ENCODE assay signal across 10 mouse cellular contexts in genomic region chr3:49093818-49094680, GRCm38 (mm10).
DNase-seq lines count a peak whose midpoint lies in the region; ATAC-seq and TF ChIP-seq lines count a peak whose summit lies in the region.
"Had no signal": no experiment of that assay in that cellular context is flagged by ENCODE, and none has a peak within 500 bp of the region (broad histone marks: within the 10 kb centered on the region; RNA-seq: fewer than 3 reads in every experiment).

No protein-coding gene starts in this region.

- no peaks in the 10 kb centered on the region for H3K9me3 ChIP-seq in ES-E14 (ENCODE audit: control insufficient read depth, insufficient read depth, low read depth, low read length)
- no peaks in the 10 kb centered on the region for H3K9me3 ChIP-seq in forebrain, embryonic 10.5 days
- H3K9me3 ChIP-seq: stomach, embryonic 15.5 days had no signal

- ATAC-seq in hematopoietic stem cell, adult 5-6 weeks (replicated peaks in 1 of 2; ENCODE audit: insufficient read depth in 1 of 2, low FRiP score in 2 of 2, low TSS enrichment in 1 of 2, low read depth in 1 of 2, poor library complexity in 2 of 2, severe bottlenecking in 2 of 2), result peak; percentile 58 to 90; a peak in 3 of 4 replicates
- no peak for ATAC-seq in activated CD4-positive, CD25-positive, alpha-beta regulatory T cell, adult 4 months

- no peaks in the 10 kb centered on the region for H3K4me1 ChIP-seq in ES-E14 (ENCODE audit: control insufficient read depth in 2 of 2, insufficient read depth in 2 of 2, low read length in 2 of 2, poor library complexity in 1 of 2)
- H3K4me1 ChIP-seq in forebrain, embryonic 10.5 days, result no peaks in the 10 kb centered on the region
- H3K4me1 ChIP-seq: stomach, embryonic 15.5 days had no signal

- no peaks in the 10 kb centered on the region for H3K36me3 ChIP-seq in ES-E14 (ENCODE audit: control insufficient read depth, insufficient read depth, low read length, poor library complexity, severe bottlenecking)
- no peaks in the 10 kb centered on the region for H3K36me3 ChIP-seq in forebrain, embryonic 10.5 days (replicated peaks)
- H3K36me3 ChIP-seq: stomach, embryonic 15.5 days had no signal

- no peak overlapping the region for H3K4me3 ChIP-seq in ES-E14 (ENCODE audit: insufficient read depth in 1 of 2, low read depth in 1 of 2, low read length in 2 of 2, poor library complexity in 1 of 2, severe bottlenecking in 1 of 2)
- no peak overlapping the region for H3K4me3 ChIP-seq in forebrain, embryonic 10.5 days
- H3K4me3 ChIP-seq: erythroblast, embryonic 14.5 days; stomach, embryonic 15.5 days had no signal

- WGBS in forebrain, embryonic 10.5 days, result 40% methylated on average over 11 of the region's 11 CpGs

- peaks cover 8% of the 10 kb centered on the region for H3K27me3 ChIP-seq in forebrain, embryonic 10.5 days (ENCODE audit: poor library complexity, severe bottlenecking)
- H3K27me3 ChIP-seq: stomach, embryonic 15.5 days had no signal

- no peak overlapping the region for H3K27ac ChIP-seq in ES-E14 (ENCODE audit: insufficient read depth, low read depth, low read length, poor library complexity, severe bottlenecking)
- no peak overlapping the region for H3K27ac ChIP-seq in forebrain, embryonic 10.5 days
- H3K27ac ChIP-seq: stomach, embryonic 15.5 days had no signal

- H3K9ac ChIP-seq in ES-E14 (ENCODE audit: insufficient read depth, low read depth, low read length, poor library complexity, severe bottlenecking), result no peak overlapping the region
- H3K9ac ChIP-seq: stomach, embryonic 15.5 days had no signal

- in situ Hi-C loops in ES-E14 (cut with MboI; ENCODE audit: low sequenced_read_pairs in 2 of 2, unreplicated experiment in 2 of 2), result no loop called here

- peak; percentile 28 for DNase-seq in ES-E14 (ENCODE audit: low read depth, low spot score)
- peak; percentile 64 for DNase-seq in brain, embryonic 18.5 days (ENCODE audit: low read depth, low spot score)
- peak; percentile 32 for DNase-seq in forebrain, embryonic 10.5 days (ENCODE audit: extremely low spot score, low spot score)
- DNase-seq in layer of hippocampus, adult 8-10 months (ENCODE audit: low spot score in 2 of 2), result peak; percentile 47 to 73
- peak; percentile 5 for DNase-seq in lung, postnatal 25 days (ENCODE audit: low spot score)
- peak; percentile 58 for DNase-seq in right cerebral cortex, postnatal 25 days

TF ChIP-seq in ES-E14, 5 proteins besides CTCF, POLR2A, EP300 and RAD21:
- TF ChIP-seq MAFK (IDR thresholded peaks at IDR 0.05; ENCODE audit: insufficient read depth, low read depth, low read length), result no peak
- TF ChIP-seq ZNF384 (IDR thresholded peaks at IDR 0.05; ENCODE audit: low read depth, low read length), result no peak
- TF ChIP-seq CHD2 (IDR thresholded peaks at IDR 0.05; ENCODE audit: low read depth, low read length), result no peak
- TF ChIP-seq ZC3H11A (IDR thresholded peaks at IDR 0.05; ENCODE audit: borderline replicate concordance, low read depth, low read length), result no peak
- no peak for TF ChIP-seq HCFC1 (IDR thresholded peaks at IDR 0.05; ENCODE audit: borderline replicate concordance, insufficient read depth, low read length)

Comparison
In these comparisons a context has a peak if more than half of its experiments do, and no peak if none do; other contexts are left out.
1. DNase-seq: peak in every context shown above with its lines; median percentile 64 in brain, embryonic 18.5 days; 60 in layer of hippocampus, adult 8-10 months; 58 in right cerebral cortex, postnatal 25 days; 32 in forebrain, embryonic 10.5 days; 28 in ES-E14; 5 in lung, postnatal 25 days.